Comparison of ENCODE assay signal across 14 mouse cellular contexts in genomic region chr5:104101678-104102531, GRCm38 (mm10). TPM values are rescaled to one million over a fixed set of nuclear protein-coding genes. Genes with fewer than 3 reads are reported as not detected.
DNase-seq lines count a peak whose midpoint lies in the region; ATAC-seq and TF ChIP-seq lines count a peak whose summit lies in the region.
"Had no signal": no experiment of that assay in that cellular context is flagged by ENCODE, and none has a peak within 500 bp of the region (broad histone marks: within the 10 kb centered on the region; RNA-seq: fewer than 3 reads in every experiment).

No protein-coding gene starts in this region.

- DNase-seq in left cerebral cortex, adult 2 months (ENCODE audit: extremely low spot score in 1 of 2, low spot score in 2 of 2) = no peak
- DNase-seq in left cerebral cortex, postnatal 10 days (ENCODE audit: extremely low spot score in 1 of 2, low spot score in 2 of 2) = no peak
- no peak for DNase-seq in hindbrain, embryonic 14.5 days (ENCODE audit: low spot score)
- no peak for DNase-seq in left cerebral cortex, postnatal 36 days (ENCODE audit: low spot score in 2 of 2)
- DNase-seq in frontal cortex, postnatal 36 days (ENCODE audit: low spot score in 2 of 2) = no peak
- DNase-seq: adrenal gland, postnatal 14 days; kidney, postnatal 25 days had no signal

- ATAC-seq in embryonic facial prominence, embryonic 13.5 days (ENCODE audit: insufficient number of reproducible peaks, insufficient read depth, low FRiP score, low TSS enrichment, low read depth) = no peak
- ATAC-seq in hindbrain, embryonic 14.5 days (ENCODE audit: low FRiP score) = peak; percentile 62; the same call in 1 of the 2 replicates
- ATAC-seq in neural tube, embryonic 14.5 days (ENCODE audit: low read depth) = peak; percentile 69
- no peak for ATAC-seq in intestine, embryonic 16.5 days

- H3K4me3 ChIP-seq in left cerebral cortex, adult 2 months = no peak overlapping the region
- no peak overlapping the region for H3K4me3 ChIP-seq in embryonic facial prominence, embryonic 13.5 days
- no peak overlapping the region for H3K4me3 ChIP-seq in hindbrain, embryonic 14.5 days (replicated peaks; ENCODE audit: low read length)
- H3K4me3 ChIP-seq in neural tube, embryonic 14.5 days (ENCODE audit: low read depth, low read length) = no peak overlapping the region
- H3K4me3 ChIP-seq in intestine, embryonic 16.5 days (ENCODE audit: low read length) = no peak overlapping the region
- H3K4me3 ChIP-seq: limb, embryonic 15.5 days; megakaryocyte, embryonic 14.5 days had no signal

- peaks cover 17% of the 10 kb centered on the region for H3K4me1 ChIP-seq in embryonic facial prominence, embryonic 13.5 days
- H3K4me1 ChIP-seq in hindbrain, embryonic 14.5 days (replicated peaks; ENCODE audit: control insufficient read depth, insufficient read depth, low read length) = 0 out of 2 replicates have a peak, but pooled peaks cover 5% of the 10 kb centered on the region
- H3K4me1 ChIP-seq in neural tube, embryonic 14.5 days (ENCODE audit: control insufficient read depth, insufficient read depth, low read length) = 0 out of 2 replicates have a peak, but pooled peaks cover 2% of the 10 kb centered on the region
- H3K4me1 ChIP-seq in intestine, embryonic 16.5 days (ENCODE audit: control insufficient read depth, insufficient read depth, low read length) = peaks cover 17% of the 10 kb centered on the region

- H3K4me2 ChIP-seq in embryonic facial prominence, embryonic 13.5 days = no peak overlapping the region
- no peak overlapping the region for H3K4me2 ChIP-seq in hindbrain, embryonic 14.5 days (replicated peaks)
- no peak overlapping the region for H3K4me2 ChIP-seq in neural tube, embryonic 14.5 days (ENCODE audit: low read depth, low read length)
- no peak overlapping the region for H3K4me2 ChIP-seq in intestine, embryonic 16.5 days (ENCODE audit: low read depth, low read length)
- H3K4me2 ChIP-seq: limb, embryonic 15.5 days had no signal

- no peaks in the 10 kb centered on the region for H3K36me3 ChIP-seq in embryonic facial prominence, embryonic 13.5 days
- H3K36me3 ChIP-seq in hindbrain, embryonic 14.5 days (replicated peaks; ENCODE audit: control insufficient read depth, insufficient read depth) = no peaks in the 10 kb centered on the region
- no peaks in the 10 kb centered on the region for H3K36me3 ChIP-seq in neural tube, embryonic 14.5 days (ENCODE audit: control insufficient read depth, insufficient read depth, low read length)
- no peaks in the 10 kb centered on the region for H3K36me3 ChIP-seq in intestine, embryonic 16.5 days (ENCODE audit: control insufficient read depth, insufficient read depth, low read length)
- H3K36me3 ChIP-seq: limb, embryonic 15.5 days had no signal

- H3K9ac ChIP-seq in embryonic facial prominence, embryonic 13.5 days = no peak overlapping the region
- H3K9ac ChIP-seq in hindbrain, embryonic 14.5 days = no peak overlapping the region
- no peak overlapping the region for H3K9ac ChIP-seq in neural tube, embryonic 14.5 days (replicated peaks; ENCODE audit: low read depth, low read length)
- H3K9ac ChIP-seq in intestine, embryonic 16.5 days (ENCODE audit: low read depth, low read length) = no peak overlapping the region
- H3K9ac ChIP-seq: limb, embryonic 15.5 days had no signal

- no peak for TF ChIP-seq CTCF in left cerebral cortex, adult 2 months (IDR thresholded peaks at IDR 0.05)

- WGBS in embryonic facial prominence, embryonic 13.5 days = 17% methylated on average over 10 of the region's 10 CpGs
- 14% methylated on average over 10 of the region's 10 CpGs for WGBS in hindbrain, embryonic 14.5 days
- WGBS in neural tube, embryonic 14.5 days = 10% methylated on average over 10 of the region's 10 CpGs
- WGBS in intestine, embryonic 16.5 days = 48% methylated on average over 10 of the region's 10 CpGs

- no peaks in the 10 kb centered on the region for H3K27me3 ChIP-seq in embryonic facial prominence, embryonic 13.5 days
- H3K27me3 ChIP-seq in hindbrain, embryonic 14.5 days (ENCODE audit: control insufficient read depth, insufficient read depth, low read length) = no peaks in the 10 kb centered on the region
- no peaks in the 10 kb centered on the region for H3K27me3 ChIP-seq in neural tube, embryonic 14.5 days (ENCODE audit: control insufficient read depth, insufficient read depth, low read length)
- H3K27me3 ChIP-seq in intestine, embryonic 16.5 days (replicated peaks; ENCODE audit: control insufficient read depth, insufficient read depth, low read length) = no peaks in the 10 kb centered on the region
- H3K27me3 ChIP-seq: limb, embryonic 15.5 days had no signal

- peak overlapping the region; percentile 55; the same call in 1 of the 2 replicates for H3K27ac ChIP-seq in left cerebral cortex, adult 2 months
- peak overlapping the region; percentile 28; the same call in 1 of the 2 replicates for H3K27ac ChIP-seq in embryonic facial prominence, embryonic 13.5 days
- peak overlapping the region; percentile 38; the same call in 1 of the 2 replicates for H3K27ac ChIP-seq in hindbrain, embryonic 14.5 days
- peak overlapping the region; percentile 34; the same call in 1 of the 2 replicates for H3K27ac ChIP-seq in neural tube, embryonic 14.5 days (ENCODE audit: low read depth, low read length)
- H3K27ac ChIP-seq in intestine, embryonic 16.5 days (ENCODE audit: low read length) = no peak overlapping the region
- H3K27ac ChIP-seq: limb, embryonic 15.5 days had no signal

- intact Hi-C loops in left cerebral cortex, adult 2 months (cut with DNase I) = no loop called here
- intact Hi-C loops in left cerebral cortex, postnatal 10 days (cut with DNase I) = no loop called here
- intact Hi-C loops in left cerebral cortex, postnatal 36 days (cut with DNase I) = no loop called here

- H3K9me3 ChIP-seq in embryonic facial prominence, embryonic 13.5 days = no peaks in the 10 kb centered on the region
- no peaks in the 10 kb centered on the region for H3K9me3 ChIP-seq in hindbrain, embryonic 14.5 days (ENCODE audit: control insufficient read depth, low read length)
- H3K9me3 ChIP-seq in neural tube, embryonic 14.5 days (ENCODE audit: control insufficient read depth, low read length) = no peaks in the 10 kb centered on the region
- no peaks in the 10 kb centered on the region for H3K9me3 ChIP-seq in intestine, embryonic 16.5 days (ENCODE audit: control insufficient read depth, low read length)
- H3K9me3 ChIP-seq: limb, embryonic 15.5 days; megakaryocyte, embryonic 14.5 days had no signal

RNA-seq across cellular contexts. Expression of gene Sparcl1, which starts 11.6 kb away (rescaled TPM):
- total RNA-seq in left cerebral cortex, adult 2 months (2021) = 1,000 to 10,000 TPM; 1,525 to 1,546 TPM
- 1,000 to 10,000 TPM; 1,043 to 1,055 TPM for total RNA-seq in left cerebral cortex, postnatal 10 days (2021)
- 46.6 and 53.7 TPM in 2 replicates for polyA plus RNA-seq in embryonic facial prominence, embryonic 13.5 days (2015; fragmentation: Nextera tagmentation; extraction: Ambion mirVana)
- 286 and 356 TPM in 2 replicates for polyA plus RNA-seq in hindbrain, embryonic 14.5 days (2014; fragmentation: Nextera tagmentation; extraction: Ambion mirVana)
- 360 and 427 TPM in 2 replicates for polyA plus RNA-seq in neural tube, embryonic 14.5 days (2014; fragmentation: Nextera tagmentation; extraction: Ambion mirVana)
- total RNA-seq in left cerebral cortex, postnatal 36 days (2021) = 1,000 to 10,000 TPM; 1,441 to 1,623 TPM
- polyA plus RNA-seq in intestine, embryonic 16.5 days (2015; fragmentation: Nextera tagmentation; extraction: Ambion mirVana) = 191 and 194 TPM in 2 replicates
- total RNA-seq: common myeloid progenitor, adult 5-6 weeks had no signal

RNA-seq across cellular contexts. Expression of gene Gm17660, which starts 24.5 kb away (rescaled TPM):
- not detected for total RNA-seq in left cerebral cortex, adult 2 months (2021)
- total RNA-seq in left cerebral cortex, postnatal 10 days (2021) = not detected
- not detected in 2 replicates for polyA plus RNA-seq in embryonic facial prominence, embryonic 13.5 days (2015; fragmentation: Nextera tagmentation; extraction: Ambion mirVana)
- polyA plus RNA-seq in hindbrain, embryonic 14.5 days (2014; fragmentation: Nextera tagmentation; extraction: Ambion mirVana) = not detected in 2 replicates
- polyA plus RNA-seq in neural tube, embryonic 14.5 days (2014; fragmentation: Nextera tagmentation; extraction: Ambion mirVana) = 0.44 TPM in 1 of 2 replicates, not detected in the other
- 1 to 10 TPM in 1 of 2 experiments, not detected in 1; 1.0 TPM for total RNA-seq in left cerebral cortex, postnatal 36 days (2021)
- not detected in 2 replicates for polyA plus RNA-seq in intestine, embryonic 16.5 days (2015; fragmentation: Nextera tagmentation; extraction: Ambion mirVana)
- total RNA-seq: adrenal gland, postnatal 14 days; common myeloid progenitor, adult 5-6 weeks; ES-E14 had no signal
- polyA plus RNA-seq: limb, embryonic 15.5 days had no signal

RNA-seq across cellular contexts. Expression of gene Nudt9, which starts 55.8 kb away (rescaled TPM):
- total RNA-seq in left cerebral cortex, adult 2 months (2021) = 10 to 100 TPM; 66.1 to 68.4 TPM
- total RNA-seq in left cerebral cortex, postnatal 10 days (2021) = 10 to 100 TPM; 50.9 to 55.9 TPM
- polyA plus RNA-seq in embryonic facial prominence, embryonic 13.5 days (2015; fragmentation: Nextera tagmentation; extraction: Ambion mirVana) = 63.0 and 64.0 TPM in 2 replicates
- polyA plus RNA-seq in hindbrain, embryonic 14.5 days (2014; fragmentation: Nextera tagmentation; extraction: Ambion mirVana) = 63.8 and 67.2 TPM in 2 replicates
- 66.1 and 72.1 TPM in 2 replicates for polyA plus RNA-seq in neural tube, embryonic 14.5 days (2014; fragmentation: Nextera tagmentation; extraction: Ambion mirVana)
- total RNA-seq in left cerebral cortex, postnatal 36 days (2021) = 10 to 100 TPM; 55.7 to 66.0 TPM
- 61.0 and 61.8 TPM in 2 replicates for polyA plus RNA-seq in intestine, embryonic 16.5 days (2015; fragmentation: Nextera tagmentation; extraction: Ambion mirVana)

Comparison
In these comparisons a context has a peak if more than half of its experiments do, and no peak if none do; other contexts are left out.
1. ATAC-seq: peak in hindbrain, embryonic 14.5 days (single experiment) and neural tube, embryonic 14.5 days (single experiment); none in embryonic facial prominence, embryonic 13.5 days (single experiment) and intestine, embryonic 16.5 days (single experiment).